Mouse (Mus musculus) ES-E14 (cell line): Measurements from ENCODE around the gene Pnpla7. TPM values are rescaled to one million over a fixed set of nuclear protein-coding genes. Genes with fewer than 3 reads are reported as not detected.

Experiments
- DNase-seq: peaks from one replicate; pipeline ENCODE4 v3.0.0-alpha.2; 2013; ENCODE audit warnings: low read depth, low spot score
- H3K27ac ChIP-seq: 2 replicates; pipeline ENCODE4 v1.5.1; 2012; ENCODE audit warnings: low read depth, mild to moderate bottlenecking, low read length, moderate library complexity, mixed read lengths; ENCODE audit not compliant: poor library complexity, insufficient read depth, severe bottlenecking
- H3K36me3 ChIP-seq: 2 replicates; pipeline ENCODE4 v1.6.1; 2012; ENCODE audit warnings: mild to moderate bottlenecking, low read length, moderate library complexity, mixed read lengths; ENCODE audit not compliant: control insufficient read depth, poor library complexity, insufficient read depth, severe bottlenecking
- H3K4me1 ChIP-seq, 2 experiments: fragments of 150-350 bp in 1 of 2; sonication (generic) in 1 of 2; 2 replicates each; pipeline ENCODE4 v1.6.1; 2012; ENCODE audit warnings: low read length in 2 of 2, mild to moderate bottlenecking in 1 of 2, mixed read lengths in 1 of 2; ENCODE audit not compliant: control insufficient read depth in 2 of 2, insufficient read depth in 2 of 2, poor library complexity in 1 of 2
- H3K4me3 ChIP-seq, 2 experiments: fragments of 150-350 bp in 1 of 2; sonication (generic) in 1 of 2; 2 replicates each; pipeline ENCODE4 v1.5.1; 2012; ENCODE audit warnings: low read length in 2 of 2, low read depth in 1 of 2, mild to moderate bottlenecking in 1 of 2, mixed read lengths in 1 of 2; ENCODE audit not compliant: insufficient read depth in 1 of 2, poor library complexity in 1 of 2, severe bottlenecking in 1 of 2
- H3K9ac ChIP-seq: 2 replicates; pipeline ENCODE4 v1.6.1; 2012; ENCODE audit warnings: low read depth, mild to moderate bottlenecking, low read length, mixed read lengths; ENCODE audit not compliant: poor library complexity, insufficient read depth, severe bottlenecking
- H3K9me3 ChIP-seq: fragments of 150-350 bp; sonication (generic); 2 replicates; pipeline ENCODE4 v1.6.1; 2012; ENCODE audit warnings: low read depth, mild to moderate bottlenecking, low read length; ENCODE audit not compliant: control insufficient read depth, insufficient read depth
- CHD2 ChIP-seq: IDR thresholded peaks from 2 replicates; pipeline ENCODE4 v1.6.1; 2014; ENCODE audit warnings: mild to moderate bottlenecking, low read depth, low read length, inconsistent platforms
- HCFC1 ChIP-seq: IDR thresholded peaks from 2 replicates; pipeline ENCODE4 v1.6.1; 2012; ENCODE audit warnings: low read length, inconsistent platforms, borderline replicate concordance; ENCODE audit not compliant: insufficient read depth
- MAFK ChIP-seq: IDR thresholded peaks from 2 replicates; pipeline ENCODE4 v1.6.1; 2014; ENCODE audit warnings: mild to moderate bottlenecking, low read depth, low read length, inconsistent platforms; ENCODE audit not compliant: insufficient read depth
- ZC3H11A ChIP-seq: IDR thresholded peaks from 2 replicates; pipeline ENCODE4 v1.6.1; 2012; ENCODE audit warnings: low read depth, mild to moderate bottlenecking, inconsistent platforms, low read length, borderline replicate concordance
- ZNF384 ChIP-seq: IDR thresholded peaks from 2 replicates; pipeline ENCODE4 v1.6.1; 2012; ENCODE audit warnings: low read depth, low read length, inconsistent platforms
- in situ Hi-C, 2 experiments: fragments of 600-800 bp; cut with MboI; formaldehyde crosslinking; loops; one replicate each; pipeline ENCODE4 v1.15.1; 2025; ENCODE audit warnings: low sequenced_read_pairs in 2 of 2, inconsistent platforms in 1 of 2; ENCODE audit not compliant: unreplicated experiment in 2 of 2
- total RNA-seq: library from RNA; depleted of rRNA; stranded (reverse); fragments of 300-350 nt; gene quantifications from 2 replicates; pipeline ENCODE4 v1.2.3, GENCODE M21; 2012; rRNA removed

Pnpla7 gene
- 20.2 and 29.6 TPM in 2 replicates for total RNA-seq

GRCm38 (mm10) chr2:24975704-24976297 lies at the start of gene Pnpla7:
Gene Pnpla7 (plus strand): TSS chr2:24976033.
- Histone ChIP-seq H3K36me3 (peaks cover 10% of the 10 kb centered on the region), H3K9me3 (no peaks in the 10 kb centered on the region), H3K4me3 (peak within 1 kb of the TSS; percentile 82 to 97), H3K9ac (peak within 1 kb of the TSS; percentile 84), H3K4me1 (peaks cover 2 to 9% of the 10 kb centered on the region in 2 experiments; a peak in 2 of 4 replicates), H3K27ac (peak within 1 kb of the TSS; percentile 33)
- peak; percentile 60 for DNase-seq
- no peak for TF ChIP-seq MAFK
- no peak for TF ChIP-seq HCFC1
- no peak for TF ChIP-seq CHD2
- TF ChIP-seq ZC3H11A: no peak
- TF ChIP-seq ZNF384: no peak
- in situ Hi-C loops: no loop called here

GRCm38 (mm10) chr2:24926345-24926964 lies 49.4 kb upstream of the Pnpla7 start:
- Histone ChIP-seq H3K9ac (no peak overlapping the region), H3K4me3 (no peak overlapping the region), H3K36me3 (peaks cover 4% of the 10 kb centered on the region; the same call in 1 of the 2 replicates), H3K4me1 (peaks cover 1 to 12% of the 10 kb centered on the region in 2 experiments; a peak in 1 of 4 replicates), H3K27ac (no peak overlapping the region), H3K9me3 (no peaks in the 10 kb centered on the region)
- TF ChIP-seq MAFK (no peak), ZC3H11A (no peak), HCFC1 (no peak), CHD2 (no peak), ZNF384 (no peak)
- DNase-seq: no peak
- in situ Hi-C loops: no loop called here

DNA sequence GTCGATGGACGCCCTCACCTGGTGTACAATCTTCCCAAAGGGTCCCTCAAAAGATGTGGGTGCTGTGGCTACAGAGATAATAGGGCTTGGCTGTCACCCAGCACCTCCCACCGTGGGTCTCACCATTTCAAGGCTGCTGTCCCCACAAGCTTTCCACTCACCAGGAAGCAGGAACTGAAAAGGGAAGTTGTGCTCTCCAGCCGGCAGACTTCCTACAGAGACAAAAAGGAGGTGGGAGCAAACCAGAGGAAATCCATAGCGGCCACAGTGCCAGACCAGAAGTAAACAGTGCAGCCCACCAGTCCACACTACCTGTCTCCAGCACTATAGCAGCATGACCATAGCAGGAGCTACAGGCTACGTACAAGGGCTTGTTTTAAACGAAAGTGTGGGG lies 48.9 kb upstream of the Pnpla7 start:
- in situ Hi-C loops: no loop called here
- TF ChIP-seq MAFK (no peak), CHD2 (no peak), HCFC1 (no peak), ZC3H11A (no peak), ZNF384 (no peak)
- peaks cover 1 to 12% of the 10 kb centered on the region in 2 experiments; a peak in 1 of 4 replicates for H3K4me1 ChIP-seq
- H3K36me3 ChIP-seq: peaks cover 4% of the 10 kb centered on the region; the same call in 1 of the 2 replicates
- no peak overlapping the region for H3K9ac ChIP-seq
- no peak overlapping the region for H3K27ac ChIP-seq
- H3K9me3 ChIP-seq: no peaks in the 10 kb centered on the region
- no peak overlapping the region for H3K4me3 ChIP-seq
- no peak for DNase-seq

GRCm38 (mm10) chr2:24927810-24928479 lies 47.9 kb upstream of the Pnpla7 start:
- peak overlapping the region; percentile 66; the same call in 1 of the 2 replicates for H3K27ac ChIP-seq
- no peak for TF ChIP-seq MAFK
- TF ChIP-seq ZNF384: no peak
- no peak for TF ChIP-seq ZC3H11A
- no peak for TF ChIP-seq HCFC1
- no peak for TF ChIP-seq CHD2

More at GRCm38 (mm10) chr2:24927810-24928479, 47.9 kb upstream of the Pnpla7 start:
- H3K4me1 ChIP-seq: peaks cover 1 to 12% of the 10 kb centered on the region in 2 experiments; a peak in 1 of 4 replicates
- in situ Hi-C loops: no loop called here
- H3K4me3 ChIP-seq: no peak overlapping the region
- 0 out of 2 replicates have a peak overlapping the region, but pooled peaks have one; percentile 3 for H3K9ac ChIP-seq
- H3K9me3 ChIP-seq: no peaks in the 10 kb centered on the region
- DNase-seq: no peak
- H3K36me3 ChIP-seq: peaks cover 4% of the 10 kb centered on the region; the same call in 1 of the 2 replicates
